Mouse (Mus musculus) cerebellum, adult 2 months (tissue): ENCODE data around the gene Lrig1.

ENCODE experiments used
- CTCF ChIP-seq: fragments of 200-500 bp; IDR thresholded peaks from 2 replicates; pipeline ENCODE4 v1.5.1; 2011; ENCODE audit warnings: low read depth, mild to moderate bottlenecking, control low read depth, low read length, moderate library complexity, borderline replicate concordance; ENCODE audit not compliant: insufficient read depth
- POLR2A ChIP-seq: fragments of 200-500 bp; IDR thresholded peaks from 2 replicates; pipeline ENCODE4 v1.6.1; 2011; ENCODE audit warnings: low read length, control low read depth, borderline replicate concordance; ENCODE audit not compliant: insufficient read depth

DNA sequence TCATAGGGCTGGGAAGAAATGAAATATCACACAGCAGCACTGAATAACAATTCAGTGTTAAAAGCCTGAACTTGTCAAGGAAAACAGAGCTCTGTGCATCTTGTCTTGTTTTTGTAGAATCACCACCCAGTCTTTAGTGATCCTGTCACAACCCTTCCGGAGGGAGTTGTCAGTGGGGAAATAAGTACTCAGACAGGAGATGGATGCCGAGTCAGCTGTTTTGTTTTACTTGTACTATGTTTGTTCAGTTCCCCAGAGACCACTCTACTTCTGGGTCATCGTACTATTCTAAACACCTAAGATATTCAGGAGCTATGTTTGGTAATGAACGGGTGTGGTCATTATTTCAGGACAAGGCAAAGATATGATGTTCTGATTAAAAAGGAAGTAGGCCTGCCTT is 111.6 kb downstream of the Lrig1 start:
- TF ChIP-seq POLR2A: no peak
- no peak for TF ChIP-seq CTCF
